Mouse (Mus musculus) heart, postnatal 0 days (tissue): ENCODE data around the gene Msx3. TPM values are rescaled to one million over a fixed set of nuclear protein-coding genes. Genes with fewer than 3 reads are reported as not detected.

Source experiments
- ATAC-seq: fragments of 200-750 bp; cut with Nextera tagmentation; 2 replicates; pipeline ENCODE4 v1.8.0; 2017; ENCODE audit warnings: low read depth, moderate number of reproducible peaks, moderate library complexity; ENCODE audit not compliant: insufficient read depth
- DNase-seq: peaks from one replicate; pipeline ENCODE4 v3.0.0-alpha.2; 2016; ENCODE audit warnings: low spot score
- H3K27ac ChIP-seq: fragments of 300-500 bp; sonication (generic); 2 replicates; pipeline ENCODE4 v1.5.1; 2014; ENCODE audit warnings: low read depth, mild to moderate bottlenecking
- H3K27me3 ChIP-seq: fragments of 300-500 bp; sonication (generic); 2 replicates; pipeline ENCODE4 v1.6.1; 2014; ENCODE audit warnings: low read length, mixed read lengths; ENCODE audit not compliant: control insufficient read depth, insufficient read depth
- H3K36me3 ChIP-seq: fragments of 300-500 bp; sonication (generic); replicated peaks from 2 replicates; pipeline ENCODE4 v1.6.1; 2014; ENCODE audit warnings: low read length, mixed read lengths; ENCODE audit not compliant: control insufficient read depth, insufficient read depth
- H3K4me1 ChIP-seq: fragments of 300-500 bp; sonication (generic); 2 replicates; pipeline ENCODE4 v1.6.1; 2014; ENCODE audit warnings: antibody characterized with exemption; ENCODE audit not compliant: control insufficient read depth, insufficient read depth
- H3K4me2 ChIP-seq: fragments of 300-500 bp; sonication (generic); 2 replicates; pipeline ENCODE4 v1.6.1; 2014; ENCODE audit warnings: low read depth, mild to moderate bottlenecking, low read length, moderate library complexity
- H3K4me3 ChIP-seq: fragments of 300-500 bp; sonication (generic); 2 replicates; pipeline ENCODE4 v1.5.1; 2014; ENCODE audit warnings: low read depth, low read length
- H3K9ac ChIP-seq: fragments of 300-500 bp; sonication (generic); replicated peaks from 2 replicates; pipeline ENCODE4 v1.6.1; 2014; ENCODE audit warnings: low read depth, low read length, mixed read lengths
- H3K9me3 ChIP-seq: fragments of 300-500 bp; sonication (generic); replicated peaks from 2 replicates; pipeline ENCODE4 v1.6.1; 2016; ENCODE audit warnings: low read length; ENCODE audit not compliant: control insufficient read depth
- CTCF ChIP-seq: IDR thresholded peaks from 2 replicates; pipeline ENCODE4 v1.5.1; 2016; ENCODE audit warnings: antibody characterized with exemption, control low read depth, low read depth
- EP300 ChIP-seq: IDR thresholded peaks from 2 replicates; pipeline ENCODE4 v1.6.1; 2016; ENCODE audit warnings: antibody characterized with exemption, low read depth
- WGBS: fragments of 180-500 bp; shearing (Covaris S2); extraction: QIAGEN DNeasy Blood & Tissue Kit; methylation state at CpG from one replicate; pipeline ENCODE4 v1.1.7; 2014; 5-methylcytosine and 5-hydroxymethylcytosine counted together
- polyA plus RNA-seq: library from polyadenylated mRNA; unstranded; fragments of >200 nt; fragmentation: Nextera tagmentation; extraction: Ambion mirVana; gene quantifications from 2 replicates; pipeline ENCODE4 v1.2.1, GENCODE M21; 2015
- total RNA-seq: library from RNA; depleted of rRNA; stranded (reverse); fragments of >200 nt; gene quantifications from 2 replicates; pipeline ENCODE4 v1.2.3, GENCODE M21; 2014; ENCODE audit warnings: low replicate concordance

Gene Msx3
- total and polyA plus RNA-seq, 2 experiments from 2014 or later, result not detected

GRCm38 (mm10) chr7:140037171-140037555 lies 11.7 kb downstream of the Msx3 start:
- Histone ChIP-seq H3K4me1 (peaks cover 11% of the 10 kb centered on the region; the same call in 1 of the 2 replicates), H3K27ac (no peak overlapping the region), H3K9ac (no peak overlapping the region), H3K4me3 (peak overlapping the region; percentile 87; the same call in 1 of the 2 replicates), H3K4me2 (peak overlapping the region; percentile 91), H3K9me3 (no peaks in the 10 kb centered on the region), H3K27me3 (no peaks in the 10 kb centered on the region), H3K36me3 (peaks cover 36% of the 10 kb centered on the region)
- 52% methylated on average over 3 of the region's 3 CpGs for WGBS
- DNase-seq (no peak), ATAC-seq (no peak)
- TF ChIP-seq EP300, result no peak
- TF ChIP-seq CTCF, result no peak

GRCm38 (mm10) chr7:140036281-140037170 lies 12.4 kb downstream of the Msx3 start, which contains the start of the genes Zfp511 and Tubgcp2:
Gene Zfp511 (plus strand): TSS chr7:140036391.
Gene Tubgcp2 (minus strand): TSS chr7:140036669.
- Histone ChIP-seq H3K27ac (peak within 1 kb of the TSS; percentile 87), H3K9ac (peak within 1 kb of the TSS; percentile 84), H3K4me3 (peak within 1 kb of the TSS; percentile 87), H3K4me2 (peak within 1 kb of the TSS; percentile 91), H3K36me3 (peaks cover 42% of the 10 kb centered on the region), H3K27me3 (no peaks in the 10 kb centered on the region), H3K9me3 (no peaks in the 10 kb centered on the region), H3K4me1 (peaks cover 11% of the 10 kb centered on the region; the same call in 1 of the 2 replicates)
- no peak for TF ChIP-seq CTCF
- no peak for TF ChIP-seq EP300
- WGBS, result 2% methylated on average over 68 of the region's 69 CpGs
- peak; percentile 95 for DNase-seq
- peak; percentile 98 for ATAC-seq

GRCm38 (mm10) chr7:140035456-140035855 lies 13.4 kb downstream of the Msx3 start:
- 12% methylated on average over 7 of the region's 7 CpGs for WGBS
- DNase-seq (no peak), ATAC-seq (no peak)
- Histone ChIP-seq H3K9me3 (no peaks in the 10 kb centered on the region), H3K27ac (peak overlapping the region; percentile 87), H3K4me2 (peak overlapping the region; percentile 91), H3K9ac (peak overlapping the region; percentile 84), H3K4me3 (peak overlapping the region; percentile 87), H3K4me1 (peaks cover 11% of the 10 kb centered on the region; the same call in 1 of the 2 replicates), H3K27me3 (no peaks in the 10 kb centered on the region), H3K36me3 (peaks cover 46% of the 10 kb centered on the region)
- TF ChIP-seq CTCF (no peak), EP300 (no peak)

GRCm38 (mm10) chr7:140033386-140033785 lies 15.5 kb downstream of the Msx3 start:
- Histone ChIP-seq H3K4me1 (peaks cover 11% of the 10 kb centered on the region; the same call in 1 of the 2 replicates), H3K36me3 (peaks cover 57% of the 10 kb centered on the region), H3K27ac (no peak overlapping the region), H3K9me3 (no peaks in the 10 kb centered on the region), H3K9ac (no peak overlapping the region), H3K27me3 (no peaks in the 10 kb centered on the region), H3K4me3 (no peak overlapping the region), H3K4me2 (no peak overlapping the region)
- 87% methylated on average over 9 of the region's 9 CpGs for WGBS
- no peak for TF ChIP-seq CTCF
- no peak for TF ChIP-seq EP300
- ATAC-seq (no peak), DNase-seq (no peak)

- no peak overlapping the region for H3K4me3 ChIP-seq
- no peak overlapping the region for H3K27ac ChIP-seq
- 91% methylated on average over 10 of the region's 10 CpGs for WGBS
- no peak for TF ChIP-seq EP300
- no peak for TF ChIP-seq CTCF
- H3K9me3 ChIP-seq, result no peaks in the 10 kb centered on the region
- H3K36me3 ChIP-seq, result peaks cover 59% of the 10 kb centered on the region
- no peaks in the 10 kb centered on the region for H3K27me3 ChIP-seq
- H3K9ac ChIP-seq, result no peak overlapping the region
- ATAC-seq, result no peak
- H3K4me2 ChIP-seq, result no peak overlapping the region
- no peak for DNase-seq
- H3K4me1 ChIP-seq, result peaks cover 10% of the 10 kb centered on the region; the same call in 1 of the 2 replicates
These were observed 16.5 kb downstream of the Msx3 start for GRCm38 (mm10) chr7:140032366-140032765.
